Mouse (Mus musculus) spleen, postnatal 4 days (tissue): ENCODE results near the gene Sox8.

Experiments used
- DNase-seq, 2 experiments: peaks; one replicate each; pipeline ENCODE4 v3.0.0; 2022; ENCODE audit warnings: low spot score in 2 of 2

The Sox8 gene

GRCm38 (mm10) chr17:25555666-25556629, 14.5 kb downstream of the Sox8 start:
- DNase-seq: no peak

- DNase-seq: no peak
These were observed 15.3 kb downstream of the Sox8 start for GRCm38 (mm10) chr17:25555159-25555558.

GRCm38 (mm10) chr17:25551313-25551712, 19.2 kb downstream of the Sox8 start:
- no peak for DNase-seq

GRCm38 (mm10) chr17:25550020-25550419, 20.5 kb downstream of the Sox8 start:
- DNase-seq: no peak

- DNase-seq: no peak
These were observed 23.5 kb downstream of the Sox8 start for GRCm38 (mm10) chr17:25547026-25547425.

GRCm38 (mm10) chr17:25541768-25542167, 28.7 kb downstream of the Sox8 start:
- DNase-seq: no peak

GRCm38 (mm10) chr17:25540731-25541130, 29.8 kb downstream of the Sox8 start:
- DNase-seq: no peak

GRCm38 (mm10) chr17:25538945-25539875, 31.3 kb downstream of the Sox8 start:
- DNase-seq: no peak

- no peak for DNase-seq
These were observed 40.0 kb downstream of the Sox8 start for GRCm38 (mm10) chr17:25530357-25531022.

GRCm38 (mm10) chr17:25522080-25522479, 48.4 kb downstream of the Sox8 start:
- no peak for DNase-seq

- DNase-seq: no peak
These were observed 50.0 kb downstream of the Sox8 start for GRCm38 (mm10) chr17:25520492-25520891.

GRCm38 (mm10) chr17:25519511-25519910, 51.0 kb downstream of the Sox8 start:
- no peak for DNase-seq

- no peak for DNase-seq
These were observed 52.3 kb downstream of the Sox8 start for GRCm38 (mm10) chr17:25518144-25518543.

- no peak for DNase-seq
These were observed 54.2 kb downstream of the Sox8 start for GRCm38 (mm10) chr17:25516315-25516714.
